8 mouse cellular contexts compared by ENCODE assay signal in the genomic region with DNA sequence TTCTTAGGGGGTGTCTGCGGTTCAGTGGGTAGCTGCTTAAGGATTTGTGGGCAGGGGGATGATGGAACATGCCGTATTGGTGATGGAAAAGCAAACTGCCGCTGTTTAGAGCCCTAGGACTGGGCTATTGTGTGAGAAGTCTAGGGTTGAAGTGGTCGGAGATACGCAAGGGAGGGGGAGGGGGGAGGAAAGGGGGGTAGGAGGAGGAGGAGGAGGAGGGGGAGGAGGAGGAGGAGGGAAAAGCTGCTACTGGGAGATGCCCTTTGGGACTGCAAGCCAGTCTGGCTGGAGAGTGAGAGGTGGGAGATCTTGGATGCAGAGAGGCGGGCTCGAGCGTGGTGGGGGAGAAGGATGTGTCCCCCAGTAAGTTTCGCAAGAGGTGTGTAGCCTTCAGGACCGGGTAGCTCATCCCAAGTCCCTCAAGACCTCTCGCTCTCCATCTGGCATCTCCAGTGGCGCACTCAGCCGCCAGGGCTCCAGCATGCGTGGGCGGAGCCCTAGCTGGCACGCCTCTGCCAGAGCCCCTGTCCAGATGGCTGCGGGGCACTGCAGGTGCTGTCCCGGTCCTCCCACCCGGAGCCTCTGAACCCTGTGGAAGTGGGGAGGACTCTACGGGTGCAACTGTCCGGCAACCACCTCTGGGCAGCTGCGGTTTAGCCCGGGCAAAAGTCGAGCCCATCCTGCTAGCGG. TPM values are rescaled to one million over a fixed set of nuclear protein-coding genes. Genes with fewer than 3 reads are reported as not detected.
DNase-seq lines count a peak whose midpoint lies in the region; ATAC-seq and TF ChIP-seq lines count a peak whose summit lies in the region.

No protein-coding gene starts in this region.

- H3K36me3 ChIP-seq in thymus, adult 2 months (ENCODE audit: control insufficient read depth, insufficient read depth, low read length), result no peaks in the 10 kb centered on the region
- no peaks in the 10 kb centered on the region for H3K36me3 ChIP-seq in heart, embryonic 16.5 days (ENCODE audit: control insufficient read depth, insufficient read depth)
- H3K36me3 ChIP-seq in lung, embryonic 15.5 days, result no peaks in the 10 kb centered on the region

- no peak for TF ChIP-seq CTCF in thymus, adult 2 months (IDR thresholded peaks at IDR 0.05; ENCODE audit: borderline replicate concordance, control insufficient read depth, extremely low read depth, insufficient read depth, low read length, poor library complexity)
- no peak for TF ChIP-seq CTCF in embryonic fibroblast, embryonic 13.5 days (IDR thresholded peaks at IDR 0.05; ENCODE audit: borderline replicate concordance, insufficient read depth, low read length)

- no peak overlapping the region for H3K27ac ChIP-seq in thymus, adult 2 months (ENCODE audit: control insufficient read depth, insufficient read depth, low read length)
- H3K27ac ChIP-seq in embryonic fibroblast, embryonic 13.5 days (ENCODE audit: insufficient read depth, low read length), result no peak overlapping the region
- peak overlapping the region; percentile 41 for H3K27ac ChIP-seq in heart, embryonic 16.5 days (ENCODE audit: low read length)
- no peak overlapping the region for H3K27ac ChIP-seq in lung, embryonic 15.5 days

- DNase-seq in thymus, adult 2 months, result no peak
- no peak for DNase-seq in thymus, postnatal 0 days (ENCODE audit: low spot score)
- peak; percentile 49 to 63 for DNase-seq in layer of hippocampus, adult 8-10 months (ENCODE audit: low spot score in 2 of 2)
- DNase-seq in retina, postnatal 1 day, result peak; percentile 84
- DNase-seq in c-Kit-positive CD71-positive TER-119-positive erythroid progenitor cells, embryonic 14.5 days (ENCODE audit: low spot score), result no peak

- WGBS in thymus, adult 2 months, result 5% methylated on average over 23 of the region's 25 CpGs
- WGBS in heart, embryonic 16.5 days, result 1% methylated on average over 25 of the region's 25 CpGs
- WGBS in lung, embryonic 15.5 days, result 1% methylated on average over 25 of the region's 25 CpGs

- peaks cover 13% of the 10 kb centered on the region for H3K4me1 ChIP-seq in thymus, adult 2 months (replicated peaks; ENCODE audit: control insufficient read depth, insufficient read depth, low read length)
- no peaks in the 10 kb centered on the region for H3K4me1 ChIP-seq in embryonic fibroblast, embryonic 13.5 days (ENCODE audit: control insufficient read depth, insufficient read depth, low read length)
- H3K4me1 ChIP-seq in heart, embryonic 16.5 days (ENCODE audit: control insufficient read depth, insufficient read depth, low read length), result peaks cover 18% of the 10 kb centered on the region
- H3K4me1 ChIP-seq in lung, embryonic 15.5 days, result peaks cover 28% of the 10 kb centered on the region

- TF ChIP-seq POLR2A in thymus, adult 2 months (IDR thresholded peaks at IDR 0.05; ENCODE audit: control insufficient read depth, extremely low read depth, insufficient read depth, low read length, poor library complexity), result no peak
- TF ChIP-seq POLR2A in embryonic fibroblast, embryonic 13.5 days (IDR thresholded peaks at IDR 0.05; ENCODE audit: low read depth, low read length), result no peak

- H3K4me3 ChIP-seq in thymus, adult 2 months (ENCODE audit: control insufficient read depth, insufficient read depth, low read length), result peak overlapping the region; percentile 2; the same call in 1 of the 2 replicates
- peak overlapping the region; percentile 29 for H3K4me3 ChIP-seq in embryonic fibroblast, embryonic 13.5 days (ENCODE audit: insufficient read depth, low read length)
- H3K4me3 ChIP-seq in heart, embryonic 16.5 days (ENCODE audit: low read length), result peak overlapping the region; percentile 63
- peak overlapping the region; percentile 39 for H3K4me3 ChIP-seq in lung, embryonic 15.5 days

- peak overlapping the region; percentile 69 for H3K9ac ChIP-seq in heart, embryonic 16.5 days (ENCODE audit: low read length)
- 0 out of 2 replicates have a peak overlapping the region, but pooled peaks have one; percentile 5 for H3K9ac ChIP-seq in lung, embryonic 15.5 days

- H3K27me3 ChIP-seq in thymus, adult 2 months (ENCODE audit: control insufficient read depth, insufficient read depth, low read length), result peaks cover 12% of the 10 kb centered on the region; the same call in 1 of the 2 replicates
- H3K27me3 ChIP-seq in heart, embryonic 16.5 days (ENCODE audit: control insufficient read depth, insufficient read depth, low read length), result peaks cover 18% of the 10 kb centered on the region; the same call in 1 of the 2 replicates
- peaks cover 31% of the 10 kb centered on the region for H3K27me3 ChIP-seq in lung, embryonic 15.5 days

- no peaks in the 10 kb centered on the region for H3K9me3 ChIP-seq in heart, embryonic 16.5 days (replicated peaks; ENCODE audit: control insufficient read depth, low read length)
- no peaks in the 10 kb centered on the region for H3K9me3 ChIP-seq in lung, embryonic 15.5 days

- ATAC-seq in heart, embryonic 16.5 days (replicated peaks; ENCODE audit: extremely low read depth, insufficient read depth, low FRiP score), result peak; percentile 47; the same call in 1 of the 2 replicates
- ATAC-seq in lung, embryonic 15.5 days (ENCODE audit: borderline replicate concordance, extremely low read depth, low FRiP score, low TSS enrichment), result no peak

- H3K4me2 ChIP-seq in heart, embryonic 16.5 days (ENCODE audit: low read depth, low read length), result peak overlapping the region; percentile 91
- H3K4me2 ChIP-seq in lung, embryonic 15.5 days, result peak overlapping the region; percentile 87

RNA-seq across cellular contexts. Expression of gene Plekha6, which starts 18.2 kb away (rescaled TPM):
- polyA plus RNA-seq in thymus, adult 2 months (2012; rRNA removed), result 5.1 and 9.4 TPM in 2 replicates
- 0.28 and 0.44 TPM in 2 replicates for polyA plus RNA-seq in thymus, postnatal 0 days (2015; fragmentation: Nextera tagmentation; extraction: Ambion mirVana)
- 2.6 and 3.6 TPM in 2 replicates for polyA plus RNA-seq in embryonic fibroblast, embryonic 13.5 days (2011; ENCODE audit: insufficient read length, low read depth, missing spikeins)
- polyA plus RNA-seq in heart, embryonic 16.5 days (2015; fragmentation: Nextera tagmentation; extraction: Ambion mirVana), result 12.3 and 14.0 TPM in 2 replicates
- 10 to 100 TPM; 61.6 to 69.8 (median 62.7) TPM for total RNA-seq in layer of hippocampus, adult 8-10 months (2022)
- 6.9 and 7.6 TPM in 2 replicates for polyA plus RNA-seq in lung, embryonic 15.5 days (2015; fragmentation: Nextera tagmentation; extraction: Ambion mirVana)

RNA-seq across cellular contexts. Expression of gene Ppp1r15b, which starts 51.2 kb away (rescaled TPM):
- 45.8 and 55.0 TPM in 2 replicates for polyA plus RNA-seq in thymus, adult 2 months (2012; rRNA removed)
- 32.4 and 34.2 TPM in 2 replicates for polyA plus RNA-seq in thymus, postnatal 0 days (2015; fragmentation: Nextera tagmentation; extraction: Ambion mirVana)
- polyA plus RNA-seq in embryonic fibroblast, embryonic 13.5 days (2011; ENCODE audit: insufficient read length, low read depth, missing spikeins), result 55.8 and 63.3 TPM in 2 replicates
- 22.3 and 25.1 TPM in 2 replicates for polyA plus RNA-seq in heart, embryonic 16.5 days (2015; fragmentation: Nextera tagmentation; extraction: Ambion mirVana)
- 10 to 100 TPM; 39.6 to 47.7 (median 43.0) TPM for total RNA-seq in layer of hippocampus, adult 8-10 months (2022)
- polyA plus RNA-seq in lung, embryonic 15.5 days (2015; fragmentation: Nextera tagmentation; extraction: Ambion mirVana), result 38.0 and 39.2 TPM in 2 replicates

Comparison
In these comparisons a context has a peak if more than half of its experiments do, and no peak if none do; other contexts are left out.
1. DNase-seq: peak in layer of hippocampus, adult 8-10 months (2 of 2) and retina, postnatal 1 day (single experiment); none in thymus, adult 2 months (single experiment), thymus, postnatal 0 days (single experiment) and c-Kit-positive CD71-positive TER-119-positive erythroid progenitor cells, embryonic 14.5 days (single experiment).
2. H3K4me3 ChIP-seq: peak in every context shown above with its lines; median percentile 63 in heart, embryonic 16.5 days; 39 in lung, embryonic 15.5 days; 29 in embryonic fibroblast, embryonic 13.5 days; 2 in thymus, adult 2 months.